Mouse (Mus musculus): ENCODE data around the gene Adcy3. TPM values are rescaled to one million over a fixed set of nuclear protein-coding genes. Genes with fewer than 3 reads are reported as not detected.

The Adcy3 gene
- polyA plus RNA-seq, 1 experiment from 2014 or later = 11.6 TPM

DNA sequence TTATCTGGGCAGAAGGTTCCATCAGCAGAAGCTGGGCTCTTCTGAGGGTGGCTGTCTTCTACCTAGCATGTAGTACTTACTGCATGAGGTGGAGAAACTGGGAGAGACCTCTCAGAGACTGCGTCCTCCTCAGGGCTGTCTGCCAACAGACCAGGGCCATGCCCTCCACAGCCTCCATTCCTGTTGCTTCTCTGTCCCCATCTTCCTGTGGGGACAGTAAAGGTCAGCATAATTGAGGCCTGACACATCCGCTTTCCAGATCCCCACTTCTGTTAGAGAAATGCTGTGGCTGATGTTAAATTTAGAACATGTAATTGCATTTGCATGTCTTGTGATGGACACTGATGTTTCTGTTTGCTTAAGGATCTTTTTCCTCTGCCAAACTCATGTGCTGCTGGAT, 18.0 kb downstream of the Adcy3 start:
- Histone ChIP-seq H3K27me3 (ENCODE audit: control insufficient read depth, insufficient read depth, low read depth, low read length) (no peaks in the 10 kb centered on the region), H3K27ac (ENCODE audit: low read length) (no peak overlapping the region), H3K9ac (ENCODE audit: low read length) (no peak overlapping the region), H3K9me3 (ENCODE audit: control insufficient read depth, low read length) (no peaks in the 10 kb centered on the region), H3K4me2 (ENCODE audit: low read depth, low read length) (no peak overlapping the region), H3K36me3 (ENCODE audit: control insufficient read depth, insufficient read depth, low read length) (no peaks in the 10 kb centered on the region), H3K4me1 (replicated peaks; ENCODE audit: control insufficient read depth, insufficient read depth, low read length) (no peaks in the 10 kb centered on the region), H3K4me3 (ENCODE audit: low read length) (no peak overlapping the region)
- WGBS = 72% methylated on average over 2 of the region's 2 CpGs
- ATAC-seq (ENCODE audit: low read depth) = no peak

DNA sequence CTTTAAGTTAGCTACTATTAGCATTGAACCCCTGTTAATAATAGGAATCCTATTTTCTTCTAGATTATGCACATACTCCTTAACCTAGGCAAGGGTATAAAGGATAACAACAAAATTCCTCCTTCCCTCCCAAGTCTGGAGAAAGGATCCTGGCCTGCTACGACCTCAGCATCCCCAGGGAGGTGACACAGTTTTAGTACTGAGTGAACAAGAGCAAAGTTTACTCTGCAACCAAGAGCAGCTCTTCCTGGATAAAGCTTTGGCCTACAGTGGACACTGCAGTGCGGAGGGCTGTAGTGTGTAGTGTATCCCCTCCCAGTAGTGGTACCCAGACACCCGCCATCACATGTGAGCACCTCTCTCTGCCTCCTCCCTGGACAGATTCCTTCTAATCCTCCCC, 19.1 kb downstream of the Adcy3 start:
- ATAC-seq (ENCODE audit: low read depth) = no peak
- Histone ChIP-seq H3K4me2 (ENCODE audit: low read depth, low read length) (no peak overlapping the region), H3K9ac (ENCODE audit: low read length) (no peak overlapping the region), H3K4me1 (replicated peaks; ENCODE audit: control insufficient read depth, insufficient read depth, low read length) (no peaks in the 10 kb centered on the region), H3K27ac (ENCODE audit: low read length) (no peak overlapping the region), H3K9me3 (ENCODE audit: control insufficient read depth, low read length) (no peaks in the 10 kb centered on the region), H3K4me3 (ENCODE audit: low read length) (no peak overlapping the region), H3K27me3 (ENCODE audit: control insufficient read depth, insufficient read depth, low read depth, low read length) (no peaks in the 10 kb centered on the region), H3K36me3 (ENCODE audit: control insufficient read depth, insufficient read depth, low read length) (no peaks in the 10 kb centered on the region)
- WGBS = 82% methylated on average over 3 of the region's 3 CpGs

DNA sequence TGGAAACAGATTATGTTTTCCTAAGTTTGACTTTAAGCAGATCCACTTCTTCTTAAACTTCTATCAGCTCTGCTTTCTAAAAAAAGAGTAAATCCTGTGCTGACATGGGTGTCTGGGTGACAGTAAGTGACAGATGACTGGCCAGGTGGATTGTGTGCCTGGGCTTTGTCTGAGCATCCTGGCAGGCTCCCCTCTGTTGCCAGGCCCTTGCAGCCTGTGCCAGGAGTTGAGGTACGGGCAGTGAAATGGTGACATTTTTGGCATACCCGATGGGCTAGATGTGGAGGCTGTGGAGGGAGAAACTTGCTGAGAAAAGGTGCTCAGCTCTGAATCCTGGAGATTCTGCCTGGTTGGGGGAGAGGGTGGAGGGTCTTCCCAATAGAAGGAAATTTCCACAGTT, 24.6 kb downstream of the Adcy3 start:
- no peaks in the 10 kb centered on the region for H3K27me3 ChIP-seq (ENCODE audit: control insufficient read depth, insufficient read depth, low read depth, low read length)
- no peak overlapping the region for H3K27ac ChIP-seq (ENCODE audit: low read length)
- no peak overlapping the region for H3K4me2 ChIP-seq (ENCODE audit: low read depth, low read length)
- no peaks in the 10 kb centered on the region for H3K9me3 ChIP-seq (ENCODE audit: control insufficient read depth, low read length)
- peaks cover 6% of the 10 kb centered on the region; the same call in 1 of the 2 replicates for H3K4me1 ChIP-seq (replicated peaks; ENCODE audit: control insufficient read depth, insufficient read depth, low read length)
- H3K4me3 ChIP-seq (ENCODE audit: low read length) = no peak overlapping the region
- 70% methylated on average over 2 of the region's 2 CpGs for WGBS
- no peaks in the 10 kb centered on the region for H3K36me3 ChIP-seq (ENCODE audit: control insufficient read depth, insufficient read depth, low read length)
- H3K9ac ChIP-seq (ENCODE audit: low read length) = no peak overlapping the region
- ATAC-seq (ENCODE audit: low read depth) = no peak

DNA sequence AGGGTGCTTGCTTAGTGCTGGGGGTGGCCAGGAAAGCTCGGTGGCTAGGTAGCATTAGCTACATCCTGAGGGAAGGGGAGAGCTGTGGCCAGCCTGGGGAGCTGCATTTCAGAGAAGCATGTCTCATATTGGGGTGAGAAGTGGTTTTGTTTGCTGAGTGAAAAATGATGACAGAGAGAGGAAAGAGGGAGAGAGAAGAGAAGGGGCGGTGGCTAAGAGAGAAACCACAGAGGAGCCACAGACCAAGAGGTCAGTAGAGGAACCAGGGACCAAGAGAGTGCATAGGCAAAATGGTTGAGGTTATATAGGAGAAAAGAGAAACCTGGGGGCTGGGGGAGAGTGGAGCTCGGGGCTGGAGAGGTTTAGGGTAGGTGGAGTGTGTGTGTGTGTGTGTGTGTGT, 25.3 kb downstream of the Adcy3 start:
- no peaks in the 10 kb centered on the region for H3K27me3 ChIP-seq (ENCODE audit: control insufficient read depth, insufficient read depth, low read depth, low read length)
- H3K4me2 ChIP-seq (ENCODE audit: low read depth, low read length) = no peak overlapping the region
- no peak overlapping the region for H3K9ac ChIP-seq (ENCODE audit: low read length)
- H3K27ac ChIP-seq (ENCODE audit: low read length) = no peak overlapping the region
- H3K4me3 ChIP-seq (ENCODE audit: low read length) = no peak overlapping the region
- no peak for ATAC-seq (ENCODE audit: low read depth)
- H3K36me3 ChIP-seq (ENCODE audit: control insufficient read depth, insufficient read depth, low read length) = no peaks in the 10 kb centered on the region
- H3K9me3 ChIP-seq (ENCODE audit: control insufficient read depth, low read length) = no peaks in the 10 kb centered on the region
- 78% methylated on average over 3 of the region's 3 CpGs for WGBS
- H3K4me1 ChIP-seq (replicated peaks; ENCODE audit: control insufficient read depth, insufficient read depth, low read length) = peaks cover 6% of the 10 kb centered on the region; the same call in 1 of the 2 replicates

DNA sequence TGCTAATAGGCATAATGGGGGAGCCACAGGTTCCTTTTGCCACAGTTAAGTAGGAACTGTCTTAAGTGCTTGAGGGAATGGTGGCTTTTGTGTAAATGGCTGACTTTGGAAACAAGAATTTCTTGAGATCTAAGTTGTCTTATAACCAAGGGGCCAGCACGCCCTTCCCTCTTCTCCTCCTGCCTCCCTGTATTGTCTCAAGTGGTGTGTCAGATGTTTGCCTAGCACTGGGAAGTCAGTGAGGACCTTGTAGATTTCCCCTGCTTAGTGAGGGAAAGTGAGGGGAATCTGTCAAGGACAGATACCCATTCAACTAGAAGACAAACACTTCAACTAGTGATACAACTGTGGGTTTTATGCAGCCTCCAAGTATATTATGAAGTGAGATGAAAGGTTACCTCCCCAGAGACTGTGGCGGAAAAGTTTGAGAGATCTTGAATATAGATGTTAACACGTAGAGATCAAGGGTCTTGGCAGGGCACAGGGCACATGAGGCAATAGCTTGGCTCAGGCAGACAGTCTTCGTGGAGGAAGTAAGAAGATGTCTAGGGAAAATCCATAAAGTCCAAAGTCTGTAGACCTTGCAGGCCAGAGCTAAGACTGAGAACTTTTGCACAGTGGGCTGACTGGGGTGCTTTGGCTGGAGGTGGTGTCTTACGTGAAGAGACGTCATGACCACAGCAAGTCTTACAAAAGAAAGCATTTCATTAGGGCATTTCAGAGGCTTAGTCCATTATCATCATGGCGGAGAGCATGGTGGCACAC, 26.1 kb downstream of the Adcy3 start:
- H3K27me3 ChIP-seq (ENCODE audit: control insufficient read depth, insufficient read depth, low read depth, low read length) = no peaks in the 10 kb centered on the region
- WGBS = 71% methylated on average over 7 of the region's 7 CpGs
- no peak for ATAC-seq (ENCODE audit: low read depth)

DNA sequence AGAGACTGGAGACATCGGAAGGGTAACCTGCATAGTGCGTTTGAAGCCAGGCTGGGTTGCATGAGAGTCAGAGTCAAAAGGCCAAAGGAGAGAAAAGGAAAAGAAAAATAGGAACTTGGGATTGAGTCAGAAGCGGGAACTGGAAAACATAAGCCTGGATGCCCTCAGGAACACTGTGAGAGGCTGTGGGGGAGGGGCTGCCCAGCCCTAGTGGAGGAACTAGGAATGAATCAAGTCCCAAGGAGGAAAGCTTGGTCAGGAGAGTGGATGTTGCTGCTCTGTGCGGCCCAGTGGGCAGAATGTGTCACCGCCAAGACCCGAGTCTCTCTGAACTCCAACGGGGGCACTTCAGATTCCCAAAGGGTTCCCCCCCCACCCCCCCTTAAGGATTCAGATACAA, 27.4 kb downstream of the Adcy3 start:
- WGBS = 74% methylated on average over 7 of the region's 7 CpGs
- no peaks in the 10 kb centered on the region for H3K36me3 ChIP-seq (ENCODE audit: control insufficient read depth, insufficient read depth, low read length)
- no peaks in the 10 kb centered on the region for H3K27me3 ChIP-seq (ENCODE audit: control insufficient read depth, insufficient read depth, low read depth, low read length)
- peaks cover 6% of the 10 kb centered on the region; the same call in 1 of the 2 replicates for H3K4me1 ChIP-seq (replicated peaks; ENCODE audit: control insufficient read depth, insufficient read depth, low read length)
- no peak overlapping the region for H3K4me2 ChIP-seq (ENCODE audit: low read depth, low read length)
- H3K9ac ChIP-seq (ENCODE audit: low read length) = no peak overlapping the region
- ATAC-seq (ENCODE audit: low read depth) = no peak
- H3K27ac ChIP-seq (ENCODE audit: low read length) = no peak overlapping the region
- no peaks in the 10 kb centered on the region for H3K9me3 ChIP-seq (ENCODE audit: control insufficient read depth, low read length)
- no peak overlapping the region for H3K4me3 ChIP-seq (ENCODE audit: low read length)

More for the DNA sequence above, 26.1 kb downstream of the Adcy3 start:
- H3K27ac ChIP-seq (ENCODE audit: low read length) = no peak overlapping the region
- H3K4me1 ChIP-seq (replicated peaks; ENCODE audit: control insufficient read depth, insufficient read depth, low read length) = peaks cover 6% of the 10 kb centered on the region; the same call in 1 of the 2 replicates
- H3K4me2 ChIP-seq (ENCODE audit: low read depth, low read length) = no peak overlapping the region
- H3K9me3 ChIP-seq (ENCODE audit: control insufficient read depth, low read length) = no peaks in the 10 kb centered on the region
- H3K9ac ChIP-seq (ENCODE audit: low read length) = no peak overlapping the region
- H3K4me3 ChIP-seq (ENCODE audit: low read length) = no peak overlapping the region
- no peaks in the 10 kb centered on the region for H3K36me3 ChIP-seq (ENCODE audit: control insufficient read depth, insufficient read depth, low read length)

DNA sequence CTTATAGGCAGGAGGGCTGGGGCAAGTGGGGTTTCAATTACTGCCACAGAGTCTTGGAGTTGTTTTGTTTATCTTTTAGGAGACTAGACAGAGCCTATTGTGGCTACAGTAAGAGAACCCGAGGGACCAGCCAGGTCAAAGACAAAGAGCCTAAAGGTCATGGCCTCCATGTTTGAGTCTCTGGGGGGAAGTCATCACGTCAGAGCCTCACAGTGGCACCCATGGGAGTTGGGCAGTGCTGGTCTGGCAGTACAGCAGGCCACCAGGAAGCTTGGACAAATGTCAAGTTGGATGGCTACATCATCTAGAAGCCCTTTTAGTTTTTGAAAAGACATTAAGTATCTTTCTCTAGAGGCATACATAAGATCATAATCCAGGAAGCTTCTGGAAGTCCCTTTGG, 30.0 kb downstream of the Adcy3 start:
- Histone ChIP-seq H3K27ac (ENCODE audit: low read length) (no peak overlapping the region), H3K4me2 (ENCODE audit: low read depth, low read length) (no peak overlapping the region), H3K36me3 (ENCODE audit: control insufficient read depth, insufficient read depth, low read length) (no peaks in the 10 kb centered on the region), H3K9me3 (ENCODE audit: control insufficient read depth, low read length) (no peaks in the 10 kb centered on the region), H3K9ac (ENCODE audit: low read length) (no peak overlapping the region), H3K4me1 (replicated peaks; ENCODE audit: control insufficient read depth, insufficient read depth, low read length) (peaks cover 6% of the 10 kb centered on the region; the same call in 1 of the 2 replicates), H3K4me3 (ENCODE audit: low read length) (no peak overlapping the region), H3K27me3 (ENCODE audit: control insufficient read depth, insufficient read depth, low read depth, low read length) (no peaks in the 10 kb centered on the region)
- no peak for ATAC-seq (ENCODE audit: low read depth)
- 27% methylated on average over 2 of the region's 2 CpGs for whole genome bisulfite sequencing

DNA sequence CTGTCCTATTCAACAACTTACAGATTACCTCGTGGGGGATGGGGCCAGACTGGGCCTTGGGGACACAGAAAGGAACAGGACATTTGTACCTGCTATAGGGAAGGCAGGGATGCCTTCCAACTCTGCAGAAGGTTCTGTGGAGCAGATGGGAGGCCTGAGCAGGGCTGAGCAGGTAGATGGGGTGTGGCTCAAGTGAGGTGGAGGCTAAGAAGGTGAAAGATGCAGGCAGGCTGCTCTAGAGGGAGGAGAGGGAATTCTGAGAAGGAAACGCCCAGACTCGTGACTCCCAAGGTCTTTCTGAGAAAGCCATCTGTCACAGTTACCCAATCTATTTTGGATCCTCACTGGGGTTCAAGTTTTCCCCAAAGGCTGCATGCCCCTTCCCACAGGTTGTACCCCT, 34.1 kb downstream of the Adcy3 start:
- no peak overlapping the region for H3K4me3 ChIP-seq (ENCODE audit: low read length)
- no peaks in the 10 kb centered on the region for H3K4me1 ChIP-seq (replicated peaks; ENCODE audit: control insufficient read depth, insufficient read depth, low read length)
- H3K36me3 ChIP-seq (ENCODE audit: control insufficient read depth, insufficient read depth, low read length) = no peaks in the 10 kb centered on the region
- H3K27me3 ChIP-seq (ENCODE audit: control insufficient read depth, insufficient read depth, low read depth, low read length) = no peaks in the 10 kb centered on the region
- no peak for ATAC-seq (ENCODE audit: low read depth)
- no peaks in the 10 kb centered on the region for H3K9me3 ChIP-seq (ENCODE audit: control insufficient read depth, low read length)
- H3K27ac ChIP-seq (ENCODE audit: low read length) = no peak overlapping the region
- H3K9ac ChIP-seq (ENCODE audit: low read length) = no peak overlapping the region
- no peak overlapping the region for H3K4me2 ChIP-seq (ENCODE audit: low read depth, low read length)
- WGBS = 68% methylated on average over 3 of the region's 3 CpGs

DNA sequence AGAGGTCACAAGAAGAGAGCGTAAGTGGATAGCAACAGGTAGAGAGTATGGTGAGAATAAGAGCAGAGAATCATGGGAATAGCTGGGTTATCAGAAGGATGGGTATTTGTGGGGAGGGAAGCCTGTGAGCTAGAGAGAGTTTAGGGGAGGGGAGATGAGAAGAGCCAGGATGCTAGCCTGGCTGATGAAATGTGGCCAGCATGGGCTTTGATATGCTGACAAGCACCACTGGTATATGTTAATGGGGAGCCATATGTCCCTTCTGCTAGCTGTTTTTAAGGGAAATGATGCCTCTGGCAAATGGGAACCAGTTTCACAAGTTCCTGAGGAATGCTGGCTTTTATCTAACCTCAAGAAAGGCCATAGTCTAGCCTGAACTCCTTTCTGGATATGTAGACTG, 36.2 kb downstream of the Adcy3 start:
- Histone ChIP-seq H3K4me3 (ENCODE audit: low read length) (no peak overlapping the region), H3K9ac (ENCODE audit: low read length) (no peak overlapping the region), H3K4me1 (replicated peaks; ENCODE audit: control insufficient read depth, insufficient read depth, low read length) (no peaks in the 10 kb centered on the region), H3K36me3 (ENCODE audit: control insufficient read depth, insufficient read depth, low read length) (no peaks in the 10 kb centered on the region), H3K4me2 (ENCODE audit: low read depth, low read length) (no peak overlapping the region), H3K27ac (ENCODE audit: low read length) (no peak overlapping the region), H3K9me3 (ENCODE audit: control insufficient read depth, low read length) (no peaks in the 10 kb centered on the region), H3K27me3 (ENCODE audit: control insufficient read depth, insufficient read depth, low read depth, low read length) (no peaks in the 10 kb centered on the region)
- 100% methylated on average over 1 of the region's 1 CpGs for WGBS
- no peak for ATAC-seq (ENCODE audit: low read depth)

All from lung, embryonic 16.5 days (tissue).